Mouse (Mus musculus): ENCODE measurements at regions not wholly inside any gene's neighbourhood (a gene's known extent, or its start where the extent isn't known, plus 50 kb on each side); places are given as distances from the start of the nearest gene placed in this dataset.

GRCm38 (mm10) chr12:31130434-31130833 lies 56.8 kb downstream of the Fam110c start:
- ATAC-seq (ENCODE audit: insufficient number of reproducible peaks, low FRiP score, low TSS enrichment) = no peak

GRCm38 (mm10) chr12:31134465-31134992 lies 60.9 kb downstream of the Fam110c start:
- ATAC-seq (ENCODE audit: insufficient number of reproducible peaks, low FRiP score, low TSS enrichment) = no peak

- no peak for ATAC-seq (ENCODE audit: insufficient number of reproducible peaks, low FRiP score, low TSS enrichment)
These were observed 62.7 kb downstream of the Fam110c start for GRCm38 (mm10) chr12:31136364-31136763.

GRCm38 (mm10) chr12:31136911-31137310 lies 63.2 kb downstream of the Fam110c start:
- ATAC-seq (ENCODE audit: insufficient number of reproducible peaks, low FRiP score, low TSS enrichment) = no peak

GRCm38 (mm10) chr12:31137431-31137830 lies 63.8 kb downstream of the Fam110c start:
- no peak for ATAC-seq (ENCODE audit: insufficient number of reproducible peaks, low FRiP score, low TSS enrichment)

- ATAC-seq (ENCODE audit: insufficient number of reproducible peaks, low FRiP score, low TSS enrichment) = no peak
These were observed 66.2 kb downstream of the Fam110c start for GRCm38 (mm10) chr12:31139853-31140252.

GRCm38 (mm10) chr12:31143266-31143665 lies 69.6 kb downstream of the Fam110c start:
- no peak for ATAC-seq (ENCODE audit: insufficient number of reproducible peaks, low FRiP score, low TSS enrichment)

GRCm38 (mm10) chr12:31145032-31145781 lies 71.5 kb downstream of the Fam110c start:
- no peak for ATAC-seq (ENCODE audit: insufficient number of reproducible peaks, low FRiP score, low TSS enrichment)

- ATAC-seq (ENCODE audit: insufficient number of reproducible peaks, low FRiP score, low TSS enrichment) = no peak
These were observed 75.0 kb downstream of the Fam110c start for GRCm38 (mm10) chr12:31148417-31149356.

GRCm38 (mm10) chr12:31153720-31154119 lies 80.1 kb downstream of the Fam110c start:
- ATAC-seq (ENCODE audit: insufficient number of reproducible peaks, low FRiP score, low TSS enrichment) = no peak

GRCm38 (mm10) chr12:31154608-31155011 lies 80.9 kb downstream of the Fam110c start:
- ATAC-seq (ENCODE audit: insufficient number of reproducible peaks, low FRiP score, low TSS enrichment) = no peak

- no peak for ATAC-seq (ENCODE audit: insufficient number of reproducible peaks, low FRiP score, low TSS enrichment)
These were observed 82.6 kb downstream of the Fam110c start for GRCm38 (mm10) chr12:31156154-31156720.

GRCm38 (mm10) chr12:31157453-31157852 lies 83.1 kb upstream of the Gm6993 start:
- ATAC-seq (ENCODE audit: insufficient number of reproducible peaks, low FRiP score, low TSS enrichment) = no peak

GRCm38 (mm10) chr12:31157890-31158289 lies 82.7 kb upstream of the Gm6993 start:
- ATAC-seq (ENCODE audit: insufficient number of reproducible peaks, low FRiP score, low TSS enrichment) = no peak

GRCm38 (mm10) chr12:31158885-31159284 lies 81.7 kb upstream of the Gm6993 start:
- ATAC-seq (ENCODE audit: insufficient number of reproducible peaks, low FRiP score, low TSS enrichment) = no peak

GRCm38 (mm10) chr12:31159378-31159777 lies 81.2 kb upstream of the Gm6993 start:
- ATAC-seq (ENCODE audit: insufficient number of reproducible peaks, low FRiP score, low TSS enrichment) = no peak

- ATAC-seq (ENCODE audit: insufficient number of reproducible peaks, low FRiP score, low TSS enrichment) = 0 out of 2 replicates have a peak, but pooled peaks have one; percentile 26
These were observed 72.2 kb upstream of the Gm6993 start for GRCm38 (mm10) chr12:31168221-31168890.

GRCm38 (mm10) chr12:31170111-31170510 lies 70.5 kb upstream of the Gm6993 start:
- ATAC-seq (ENCODE audit: insufficient number of reproducible peaks, low FRiP score, low TSS enrichment) = no peak

- ATAC-seq (ENCODE audit: insufficient number of reproducible peaks, low FRiP score, low TSS enrichment) = no peak
These were observed 69.9 kb upstream of the Gm6993 start for GRCm38 (mm10) chr12:31170546-31171160.

- ATAC-seq (ENCODE audit: insufficient number of reproducible peaks, low FRiP score, low TSS enrichment) = no peak
These were observed 68.6 kb upstream of the Gm6993 start for GRCm38 (mm10) chr12:31171992-31172391.
